Mouse (Mus musculus): ENCODE results near the gene Six5.

- no peak for TF ChIP-seq CTCF (IDR thresholded peaks at IDR 0.05; ENCODE audit: low read depth, low read length)
- TF ChIP-seq POLR2AphosphoS5 (IDR thresholded peaks at IDR 0.05; ENCODE audit: insufficient replicate concordance, low read depth, low read length): no peak
- no peak for TF ChIP-seq GATA1 (IDR thresholded peaks at IDR 0.05; ENCODE audit: borderline replicate concordance, low read length)
- no peak for TF ChIP-seq GATA2 (IDR thresholded peaks at IDR 0.05; ENCODE audit: borderline replicate concordance, low read depth, low read length)
Observed at GRCm38 (mm10) chr7:19082171-19082570, 12.2 kb upstream of the Six5 start.

All from G1E (cell line).